Mouse (Mus musculus) spleen, embryonic (tissue): ENCODE results near the gene Hcar2.

ENCODE experiments used
- CTCF ChIA-PET: fragments of 350-600 bp; sonication (Branson Sonifier 250); formaldehyde crosslinking; loops from one replicate; lab custom pipeline; 2022; lab: Charles Lee

Gene Hcar2

DNA sequence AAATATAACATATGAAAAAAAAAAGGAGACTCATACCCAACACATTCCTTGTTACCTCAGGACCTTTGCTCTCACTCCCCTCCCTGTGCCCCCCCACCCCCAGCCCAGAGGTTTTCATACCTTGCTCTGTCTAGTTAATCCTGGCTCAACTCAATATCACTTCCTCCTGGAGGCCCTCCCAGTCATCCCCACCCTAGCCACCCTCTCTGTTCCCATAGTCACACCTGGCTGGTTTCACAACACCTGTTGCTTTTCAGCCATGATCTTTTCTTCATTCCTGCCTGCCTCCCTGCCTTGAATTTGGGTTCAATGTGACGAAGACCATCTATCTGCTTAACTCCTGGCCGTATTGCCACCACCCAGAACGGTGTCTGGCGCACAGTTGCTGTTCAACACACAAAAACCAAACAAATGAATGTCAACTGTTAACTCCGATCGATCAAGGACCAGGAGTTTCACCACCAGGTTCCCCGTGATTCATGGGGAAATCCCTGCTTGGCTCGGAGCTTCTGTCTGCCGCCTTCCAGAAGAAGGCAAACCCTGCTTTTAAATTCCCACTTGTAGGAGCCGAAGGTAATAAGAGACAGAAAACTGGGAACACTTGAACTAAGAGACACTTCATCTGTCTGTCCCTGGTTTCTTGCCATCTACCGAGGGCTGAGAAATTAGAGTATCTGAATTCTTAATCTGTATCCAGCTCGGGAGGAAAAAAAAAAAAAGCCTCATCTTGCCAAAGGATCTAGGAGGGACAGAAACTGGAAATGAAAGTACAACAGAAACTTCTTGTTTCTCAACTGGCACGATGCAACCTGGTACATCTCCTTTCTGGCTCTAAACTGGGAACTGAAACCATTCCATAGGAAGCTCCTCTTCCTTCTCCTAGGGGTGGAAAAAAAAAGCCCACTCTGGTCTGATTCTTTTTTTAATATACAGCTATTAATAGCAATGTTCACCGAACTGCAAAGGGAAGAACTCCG is 2.6 kb downstream of the Hcar2 start:
- CTCF ChIA-PET, result interaction anchor here (0.6 kb wide), 1 partner anchor 838 kb away, joined by 3 read pairs; no protein-coding TSS in a partner anchor

DNA sequence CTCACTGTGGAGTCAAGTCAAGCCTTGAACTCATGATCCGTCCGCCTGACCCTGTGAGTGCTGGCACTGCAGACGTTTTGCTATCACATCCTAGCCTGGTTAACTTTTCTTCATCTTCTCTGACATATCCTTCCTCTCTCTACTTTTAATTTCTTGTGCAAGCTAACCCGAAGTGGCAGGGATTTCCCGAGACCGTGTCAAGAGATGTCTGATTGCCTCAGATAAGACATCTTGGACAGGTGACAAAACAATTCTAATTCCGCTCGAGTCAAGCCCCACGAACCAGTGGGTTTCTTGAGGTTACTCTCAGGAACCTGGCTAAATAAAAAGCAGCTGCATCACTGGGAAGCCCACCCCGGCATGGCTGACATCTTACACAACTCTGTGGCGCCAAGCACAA is 6.5 kb downstream of the Hcar2 start:
- CTCF ChIA-PET, result no interaction called here

DNA sequence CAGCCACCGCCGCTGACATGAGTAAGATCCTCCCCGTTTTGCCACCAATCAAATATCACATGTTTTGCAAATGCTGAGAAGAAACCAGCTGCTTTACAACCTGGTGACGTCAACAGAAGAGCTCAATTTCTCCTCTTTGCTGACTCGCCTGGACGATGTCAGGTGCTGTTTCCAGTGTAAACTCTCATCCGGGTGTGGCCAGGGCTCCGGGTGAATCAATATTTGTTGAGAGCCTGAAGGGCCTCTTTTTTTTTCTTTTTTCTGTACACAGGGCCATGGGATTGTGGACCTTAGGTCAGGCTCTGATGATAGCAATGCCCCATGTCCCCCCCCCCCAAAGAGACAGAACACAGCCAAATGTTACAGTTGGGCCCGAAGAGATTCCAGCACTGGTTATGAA is 10.8 kb downstream of the Hcar2 start:
- CTCF ChIA-PET, result interaction anchor here (0.6 kb wide), 1 partner anchor 51 kb away, joined by 4 read pairs; no protein-coding TSS in a partner anchor

DNA sequence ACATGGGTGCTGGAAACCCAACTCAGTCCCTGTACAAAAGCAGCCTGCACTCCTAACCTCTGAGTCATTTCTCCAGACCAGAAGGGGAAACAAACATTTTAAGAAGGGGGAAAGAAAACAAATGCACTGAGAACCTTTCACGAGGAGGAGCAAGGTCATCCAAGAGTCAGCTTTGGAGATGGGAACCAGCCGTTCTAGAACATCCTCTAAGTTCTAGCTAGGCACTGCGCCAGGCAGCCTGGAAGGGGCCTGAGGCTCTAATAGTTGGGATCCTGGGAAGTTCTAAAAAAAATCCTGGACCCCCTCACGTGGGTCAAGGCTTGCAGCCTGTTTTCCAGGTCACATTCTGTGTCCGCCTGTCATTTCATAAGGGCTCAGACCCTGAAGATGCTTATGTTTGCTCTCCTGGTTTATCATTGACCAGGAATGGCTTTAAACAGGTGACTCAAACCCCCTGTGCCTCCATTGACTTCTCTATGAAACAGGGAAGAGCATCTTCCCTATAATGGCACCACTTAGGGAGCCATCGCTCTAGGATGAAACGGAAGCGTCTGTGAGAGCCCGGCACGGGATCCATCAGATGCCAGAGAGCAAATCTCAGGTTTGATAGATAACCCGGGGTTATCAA is 11.3 kb downstream of the Hcar2 start:
- CTCF ChIA-PET, result no interaction called here

DNA sequence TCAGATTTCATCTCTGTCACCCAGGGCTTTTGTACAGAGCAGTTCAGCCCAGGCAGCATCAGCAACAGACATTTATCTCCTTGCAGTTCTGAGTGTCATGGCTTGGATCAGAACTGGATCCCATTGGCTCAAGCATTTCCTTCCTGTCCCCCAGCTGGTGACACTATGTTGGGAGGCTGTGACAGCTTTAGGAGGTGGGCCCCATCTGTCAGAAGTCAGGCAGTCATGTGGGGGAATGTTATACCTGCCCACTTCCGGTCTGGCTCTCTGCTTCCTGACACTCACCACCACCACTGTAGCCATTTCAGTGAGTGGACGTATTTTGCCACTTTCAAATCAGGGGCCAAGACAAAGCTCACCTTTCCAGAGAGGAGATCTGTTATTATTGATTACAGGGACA is 13.9 kb downstream of the Hcar2 start:
- CTCF ChIA-PET, result no interaction called here

DNA sequence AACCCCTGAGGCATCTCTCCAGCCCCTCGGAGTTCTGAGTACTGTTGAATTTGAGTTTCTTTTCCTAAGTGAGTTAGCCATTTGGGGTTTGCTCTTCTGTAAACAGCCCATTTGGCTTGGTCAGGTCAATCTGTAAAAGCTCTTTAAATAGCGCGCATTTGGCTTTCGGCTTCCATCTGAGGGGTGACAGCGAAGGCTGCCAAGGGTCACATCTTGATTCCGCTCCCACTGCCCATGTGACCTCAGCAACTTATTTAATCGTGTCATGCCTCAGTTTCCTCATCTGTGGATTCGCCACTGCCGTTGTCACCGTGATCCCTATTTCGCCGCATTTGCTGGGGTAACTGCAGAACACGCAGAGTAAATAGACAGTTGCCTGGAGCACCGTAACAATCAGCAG is 21.0 kb downstream of the Hcar2 start:
- CTCF ChIA-PET, result no interaction called here

DNA sequence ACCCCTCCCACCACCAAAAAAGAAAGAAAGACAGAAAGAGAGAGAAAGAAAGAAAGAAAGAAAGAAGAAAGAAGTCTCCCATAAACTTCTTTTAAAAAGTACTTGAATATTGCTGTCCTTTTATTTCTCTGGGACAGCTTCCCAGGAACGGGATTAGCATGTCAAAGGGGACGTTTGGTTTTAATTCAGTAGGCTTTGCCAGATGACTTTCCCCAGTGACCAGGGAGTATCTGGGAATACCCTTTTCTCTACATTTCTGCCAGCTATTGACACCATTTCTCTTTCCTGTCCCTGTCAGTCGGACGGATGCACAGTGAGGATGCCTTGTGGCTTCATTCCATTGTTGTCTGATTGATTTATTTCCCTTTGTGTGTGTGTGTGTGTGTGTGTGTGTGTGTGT is 21.5 kb downstream of the Hcar2 start:
- CTCF ChIA-PET, result interaction anchor here (0.6 kb wide), 1 partner anchor 94 kb away, joined by 3 read pairs; no protein-coding TSS in a partner anchor

DNA sequence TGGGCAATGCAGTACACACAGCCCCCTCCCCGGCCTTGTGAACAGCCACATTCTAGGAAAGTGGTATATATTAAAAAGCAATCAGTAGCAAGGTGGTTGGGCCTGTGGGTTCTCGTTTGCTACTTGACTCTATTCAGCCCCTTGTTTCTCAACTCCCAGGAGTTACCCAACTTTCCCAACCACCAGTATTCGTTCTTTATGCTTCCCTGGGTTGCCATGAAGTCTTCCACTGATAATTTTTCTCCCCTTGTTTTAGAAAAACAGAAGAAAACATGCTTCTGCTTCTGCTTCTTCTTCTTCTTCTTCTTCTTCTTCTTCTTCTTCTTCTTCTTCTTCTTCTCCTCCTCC is 22.4 kb downstream of the Hcar2 start:
- CTCF ChIA-PET, result no interaction called here

DNA sequence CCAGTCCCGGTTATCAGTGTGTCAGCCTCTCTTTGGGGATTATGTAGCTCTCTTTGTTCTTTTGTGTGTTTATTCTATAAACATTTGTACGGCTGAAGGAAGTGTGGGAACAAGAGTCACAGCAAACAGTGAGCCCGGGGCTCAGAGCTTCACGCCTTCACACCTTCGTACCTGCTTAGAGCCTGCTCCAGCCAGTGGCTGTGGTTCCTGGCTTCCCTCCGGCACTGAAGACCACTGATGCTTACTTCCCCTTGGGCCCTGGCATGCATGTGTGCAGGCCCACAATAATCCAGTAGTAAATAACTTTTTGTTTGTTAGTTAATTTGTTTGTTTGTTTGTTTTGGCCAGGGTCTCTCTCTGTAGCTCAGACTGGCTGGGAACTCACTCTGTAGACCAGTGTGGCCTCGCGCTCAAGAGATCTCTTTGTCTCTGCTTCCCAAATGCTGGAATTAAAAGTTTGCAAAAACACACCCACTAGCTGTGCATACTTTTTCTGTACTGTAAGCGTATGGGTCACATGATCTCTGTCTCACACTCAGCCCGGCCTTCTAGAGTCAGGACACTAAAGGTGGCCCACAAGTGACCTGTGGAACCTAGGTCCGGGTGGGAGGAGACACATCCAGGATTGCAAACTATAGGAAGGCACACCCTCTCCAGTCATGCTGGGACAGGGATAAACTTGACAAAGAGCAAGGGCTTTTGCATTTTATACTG is 22.9 kb downstream of the Hcar2 start:
- CTCF ChIA-PET, result no interaction called here

DNA sequence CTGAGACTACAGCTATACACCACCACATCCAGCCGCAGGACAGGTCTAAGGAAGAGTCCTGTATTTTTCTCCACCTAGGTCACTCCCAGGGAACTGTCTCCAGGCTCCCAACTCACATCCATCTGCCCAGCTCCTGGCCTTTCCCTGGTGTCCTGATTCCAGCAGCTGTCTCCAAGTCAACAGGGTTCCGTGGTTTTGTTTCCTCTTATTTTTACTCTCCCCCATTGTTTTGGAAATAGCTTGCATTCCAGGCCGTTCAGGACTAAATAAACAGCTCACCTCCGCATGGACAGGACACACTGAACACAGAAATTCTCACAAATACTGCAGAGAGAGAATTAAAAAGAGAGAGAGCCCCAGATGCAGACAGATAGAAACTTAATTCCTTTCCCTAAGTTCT is 27.9 kb downstream of the Hcar2 start:
- CTCF ChIA-PET, result no interaction called here

DNA sequence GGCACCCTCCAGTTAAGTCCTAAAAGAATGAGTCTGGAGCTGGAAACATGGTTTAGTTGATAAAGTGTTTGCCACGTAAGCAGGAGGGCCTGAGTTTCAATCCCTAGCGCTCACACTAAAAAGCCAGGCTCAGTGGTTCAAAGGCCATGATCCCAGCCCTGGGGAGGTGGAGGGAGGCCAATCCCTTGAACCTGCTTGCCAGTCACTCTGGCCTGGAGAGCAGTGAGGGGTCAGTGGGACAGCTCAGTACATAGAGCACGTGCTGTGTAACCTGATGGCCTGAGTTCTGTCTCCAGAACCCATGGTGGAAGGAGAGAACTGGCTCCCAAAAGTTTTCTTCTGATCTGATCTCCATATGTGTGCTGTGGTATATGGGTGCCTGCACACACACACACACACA is 30.5 kb downstream of the Hcar2 start:
- CTCF ChIA-PET, result no interaction called here

DNA sequence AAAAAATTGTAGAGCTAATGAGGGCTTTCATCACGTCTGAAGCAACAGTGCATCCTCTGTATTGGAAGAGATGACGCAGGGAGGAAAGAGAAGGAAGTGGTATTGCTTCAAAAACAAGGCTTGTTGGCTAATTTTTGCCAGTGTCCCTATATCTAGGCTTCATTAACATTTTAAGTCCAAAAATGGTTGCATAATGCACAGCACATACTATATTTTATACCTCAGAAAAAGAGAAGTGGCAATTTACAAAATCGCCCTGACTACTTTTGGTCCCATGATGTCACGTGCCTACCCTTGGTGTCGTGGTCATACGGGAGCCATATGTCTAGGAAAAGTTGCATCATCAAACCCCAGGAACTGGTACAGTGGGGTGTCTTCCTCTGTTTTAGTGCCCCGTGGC is 33.0 kb downstream of the Hcar2 start:
- CTCF ChIA-PET, result no interaction called here

DNA sequence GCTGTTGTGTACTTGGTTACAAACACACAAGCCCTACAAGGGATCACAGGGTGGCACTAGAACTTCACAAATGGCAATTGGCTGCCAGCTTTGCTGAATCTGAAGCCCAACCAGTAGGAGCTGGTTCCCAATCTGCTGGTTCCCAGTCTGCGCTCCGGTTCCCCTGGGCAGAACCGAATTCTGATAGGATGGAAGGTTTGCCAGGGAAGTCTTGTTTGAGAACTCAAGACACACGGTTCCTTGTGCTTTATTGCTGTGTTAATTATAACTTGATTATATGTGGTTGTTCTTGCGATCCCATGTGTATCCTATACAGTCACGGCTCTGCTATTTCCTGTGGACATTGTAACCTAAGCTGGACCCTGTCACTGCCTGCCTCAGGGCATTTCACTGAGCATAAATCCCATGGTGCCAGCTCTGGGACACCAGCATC is 37.6 kb downstream of the Hcar2 start:
- CTCF ChIA-PET, result no interaction called here

DNA sequence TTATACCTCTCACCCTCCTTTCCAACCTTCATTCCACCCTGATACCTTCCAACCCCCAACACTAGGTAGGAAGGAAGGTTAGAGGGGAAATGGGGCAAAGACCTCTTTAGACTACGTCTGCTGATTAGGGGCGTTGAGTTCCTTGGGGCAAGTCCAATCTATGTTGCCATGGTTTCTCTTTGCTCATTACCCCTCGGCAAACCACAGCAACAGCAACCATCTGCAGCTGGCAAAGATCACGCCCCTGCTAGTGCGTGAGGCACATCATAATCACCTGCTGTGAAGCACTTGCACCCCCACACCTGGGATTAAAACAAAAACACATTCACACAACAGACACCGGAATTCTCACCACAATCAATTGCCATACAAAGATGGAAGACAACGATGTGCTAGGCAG is 42.6 kb downstream of the Hcar2 start:
- CTCF ChIA-PET, result no interaction called here

DNA sequence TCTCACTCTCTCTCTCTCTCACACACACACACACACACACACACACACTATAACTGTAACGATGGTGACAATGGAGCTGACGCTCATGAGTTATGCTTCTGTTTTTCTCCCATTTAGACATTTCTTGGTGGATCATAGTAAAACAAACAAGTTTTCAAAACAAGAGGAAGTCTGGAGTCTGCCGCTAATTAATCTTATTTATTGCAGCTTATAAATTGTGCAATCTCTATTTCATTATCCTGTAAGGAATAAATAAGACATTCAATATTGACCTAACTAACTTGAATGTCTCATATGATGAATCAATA is 44.1 kb downstream of the Hcar2 start:
- CTCF ChIA-PET, result interaction anchor here (0.6 kb wide), 3 partner anchors 51 to 169 kb away, joined by 3 to 4 read pairs (median 3); no protein-coding TSS in a partner anchor

DNA sequence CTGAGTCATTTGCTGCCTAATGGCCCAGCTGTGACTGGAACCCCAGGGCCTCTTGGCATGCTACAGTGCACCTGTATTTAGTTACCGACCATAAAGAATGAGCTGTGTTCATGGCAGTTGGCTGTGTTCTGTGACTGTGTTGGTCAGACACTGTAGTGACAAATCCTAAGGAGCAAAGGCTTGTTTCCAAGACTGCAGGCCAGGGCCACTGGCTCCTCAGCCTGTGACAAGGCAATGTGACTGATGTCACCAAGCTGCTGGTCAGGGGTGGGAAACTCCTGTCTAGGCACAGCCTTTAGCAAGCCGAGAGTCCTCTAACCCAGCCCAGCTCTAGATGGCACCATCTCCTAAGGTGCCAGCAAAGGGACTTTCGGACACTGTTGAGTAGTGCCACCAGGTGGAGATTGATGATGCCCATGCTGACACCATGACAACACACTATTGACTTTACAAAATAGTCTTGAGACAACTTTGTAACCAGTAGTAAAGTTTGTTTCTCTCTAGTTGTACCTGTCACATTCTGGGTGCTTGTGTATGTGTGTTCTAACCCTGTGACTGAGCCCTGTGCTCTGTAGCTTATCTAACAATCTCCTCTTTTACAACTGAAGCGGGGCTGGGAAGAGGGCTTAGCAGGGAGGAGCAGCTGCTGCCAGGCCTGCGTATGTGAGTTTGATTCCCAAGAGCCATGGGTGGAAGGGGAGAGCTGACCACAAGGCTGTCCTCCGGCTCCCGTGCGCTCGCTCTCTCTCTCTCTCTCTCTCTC is 44.6 kb downstream of the Hcar2 start:
- CTCF ChIA-PET, result interaction anchor here (0.6 kb wide), 3 partner anchors 51 to 169 kb away, joined by 3 to 4 read pairs (median 3); no protein-coding TSS in a partner anchor

DNA sequence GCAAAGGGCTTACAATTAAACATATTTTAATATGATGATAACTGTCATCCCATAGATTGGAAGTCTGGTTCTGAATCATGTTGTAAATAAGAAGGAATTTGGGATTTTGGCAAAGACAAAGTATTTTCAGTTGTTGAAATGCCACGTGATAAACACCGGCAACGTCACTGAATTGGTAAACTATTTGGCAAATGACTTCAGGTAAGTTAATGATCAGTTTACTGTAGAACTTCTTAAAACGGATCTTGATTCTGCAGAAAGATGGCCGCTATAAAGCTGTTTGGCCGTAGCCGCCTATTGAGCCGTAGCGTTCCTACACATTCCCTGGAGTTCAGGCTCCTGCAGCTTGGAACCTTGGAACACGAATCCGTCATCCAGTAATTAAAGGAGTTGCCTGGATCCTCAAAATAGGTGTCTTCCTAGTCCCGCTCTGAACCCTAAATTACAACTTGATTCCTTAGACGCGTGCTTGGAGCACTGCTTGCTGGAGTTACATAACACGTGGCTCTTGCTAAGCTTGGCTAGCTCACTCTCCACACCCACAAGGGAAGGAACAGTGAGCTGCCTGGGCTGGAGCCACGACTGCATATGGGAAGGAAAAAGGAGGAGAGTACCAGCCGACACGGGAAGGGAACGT is 46.2 kb downstream of the Hcar2 start:
- CTCF ChIA-PET, result no interaction called here

DNA sequence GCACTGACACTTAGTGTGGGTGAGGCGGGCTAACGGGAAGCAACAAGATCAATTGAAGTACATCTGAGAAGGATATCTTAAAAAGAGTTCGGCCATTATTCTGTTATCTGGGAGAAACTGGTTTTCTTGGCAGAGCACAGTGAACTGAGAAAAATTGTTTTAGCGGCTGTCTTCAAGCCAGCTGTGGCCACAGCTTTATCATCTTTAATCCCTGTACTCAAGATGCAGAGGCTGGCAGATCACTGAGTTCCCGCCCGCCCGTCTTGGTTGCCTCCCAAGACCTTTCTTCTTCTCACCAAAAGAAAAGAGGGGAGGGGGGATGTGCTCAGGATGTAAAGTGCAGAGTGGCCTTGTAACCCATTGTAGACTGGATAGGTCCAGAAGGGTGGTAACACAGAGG is 48.4 kb downstream of the Hcar2 start:
- CTCF ChIA-PET, result no interaction called here
